Mouse (Mus musculus): ENCODE measurements around the gene Klhdc7a. TPM values are rescaled to one million over a fixed set of nuclear protein-coding genes. Genes with fewer than 3 reads are reported as not detected.

The Klhdc7a gene
- 0.83 and 1.1 TPM in 2 replicates for polyA plus RNA-seq (2015; fragmentation: Nextera tagmentation; extraction: Ambion mirVana)

DNA sequence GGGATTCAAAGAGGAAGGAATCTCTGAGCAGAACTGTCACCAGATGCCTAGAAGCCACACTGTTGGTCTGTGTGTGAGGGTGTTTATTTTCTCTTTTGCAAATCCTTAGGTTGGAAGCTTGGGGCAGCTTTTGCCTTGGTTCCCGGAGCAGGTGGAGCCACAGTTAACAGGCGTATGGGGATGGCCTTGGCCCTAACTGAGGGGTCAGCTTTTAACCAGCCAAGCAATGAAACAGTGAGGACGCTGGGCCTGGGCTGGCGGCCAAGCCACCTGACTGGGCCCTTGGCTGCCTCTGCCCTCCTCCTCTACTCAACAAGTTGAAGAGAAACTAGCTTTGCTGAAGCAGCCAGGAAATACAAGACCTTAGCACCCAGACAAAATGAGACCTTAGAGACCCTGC, at the start of gene Klhdc7a:
Gene Klhdc7a, minus strand, starts transcription at position 105 of the 400 bp plus-strand sequence.
- 15% methylated on average over 4 of the region's 4 CpGs for WGBS
- H3K36me3 ChIP-seq, result no peaks in the 10 kb centered on the region
- no peaks in the 10 kb centered on the region for H3K27me3 ChIP-seq
- peaks cover 15% of the 10 kb centered on the region for H3K4me1 ChIP-seq
- H3K27ac ChIP-seq, result peak within 1 kb of the TSS; percentile 84
- no peak within 1 kb of the TSS for H3K4me3 ChIP-seq
- H3K9ac ChIP-seq, result peak within 1 kb of the TSS; percentile 6; the same call in 1 of the 2 replicates
- H3K9me3 ChIP-seq, result no peaks in the 10 kb centered on the region
- peak; percentile 74; the same call in 1 of the 2 replicates for ATAC-seq (ENCODE audit: borderline replicate concordance, extremely low read depth, low FRiP score, low TSS enrichment)
- peak within 1 kb of the TSS; percentile 35 for H3K4me2 ChIP-seq

DNA sequence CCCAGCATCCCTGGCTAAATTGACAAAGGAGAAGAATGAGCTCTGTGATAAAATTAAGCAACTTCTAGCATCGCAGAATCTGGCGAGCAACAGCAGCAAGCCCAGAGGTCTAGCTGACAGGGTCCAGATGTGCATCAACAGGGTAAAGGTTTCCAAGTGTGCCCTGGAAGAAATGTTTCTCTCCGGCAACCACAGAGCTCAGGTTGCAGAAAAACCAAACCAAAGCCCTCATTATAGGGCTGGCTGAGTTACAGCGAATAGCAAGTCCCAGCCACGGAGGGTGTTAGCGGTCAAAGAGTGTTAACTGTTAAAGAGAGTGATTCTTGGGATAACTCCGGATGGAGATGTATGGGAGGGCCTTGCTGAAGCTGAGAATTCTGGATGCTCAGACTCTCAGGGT, 48.1 kb upstream of the Klhdc7a start:
- H3K9me3 ChIP-seq, result no peaks in the 10 kb centered on the region
- no peak overlapping the region for H3K27ac ChIP-seq
- H3K4me1 ChIP-seq, result no peaks in the 10 kb centered on the region
- H3K27me3 ChIP-seq, result no peaks in the 10 kb centered on the region; the same call in 1 of the 2 replicates
- no peaks in the 10 kb centered on the region for H3K36me3 ChIP-seq
- 47% methylated on average over 7 of the region's 7 CpGs for WGBS
- no peak overlapping the region for H3K4me3 ChIP-seq
- no peak overlapping the region for H3K4me2 ChIP-seq
- H3K9ac ChIP-seq, result no peak overlapping the region
- no peak for ATAC-seq (ENCODE audit: borderline replicate concordance, extremely low read depth, low FRiP score, low TSS enrichment)

DNA sequence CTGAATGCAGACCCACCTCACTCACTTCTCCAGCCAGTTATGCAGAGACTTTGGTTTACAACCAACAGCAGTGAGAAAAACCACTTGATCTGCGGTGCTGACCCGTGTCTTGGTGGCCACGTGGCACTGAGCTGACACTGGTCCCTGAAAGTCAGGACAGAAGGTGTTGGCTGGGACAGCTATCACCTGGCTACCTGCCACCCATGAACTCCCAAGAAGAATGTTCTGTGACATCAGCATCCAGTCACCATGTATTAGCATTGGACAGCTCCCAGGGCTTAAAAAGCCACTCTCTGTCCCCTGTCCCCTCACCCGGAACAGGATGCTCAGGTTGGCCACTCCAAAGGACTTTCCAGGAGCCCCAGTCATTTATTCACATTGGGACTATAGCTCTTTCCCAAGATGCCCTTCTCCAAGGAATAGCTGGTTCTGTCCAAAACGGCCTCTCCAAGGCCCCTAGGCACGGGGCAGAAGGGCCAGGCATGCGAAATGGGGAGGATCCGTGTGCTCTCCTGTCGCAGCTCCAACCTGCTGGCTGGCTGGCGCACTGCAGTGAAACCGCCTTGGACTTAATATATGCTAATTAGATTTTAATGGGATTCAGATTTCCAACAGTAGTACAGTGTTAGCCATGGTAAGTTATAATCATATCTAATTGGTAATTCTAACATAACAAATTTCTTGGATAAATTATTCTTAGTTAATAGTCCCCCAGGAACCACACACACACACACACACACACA, 43.1 kb upstream of the Klhdc7a start:
- ATAC-seq (ENCODE audit: borderline replicate concordance, extremely low read depth, low FRiP score, low TSS enrichment), result no peak
- H3K36me3 ChIP-seq, result no peaks in the 10 kb centered on the region

DNA sequence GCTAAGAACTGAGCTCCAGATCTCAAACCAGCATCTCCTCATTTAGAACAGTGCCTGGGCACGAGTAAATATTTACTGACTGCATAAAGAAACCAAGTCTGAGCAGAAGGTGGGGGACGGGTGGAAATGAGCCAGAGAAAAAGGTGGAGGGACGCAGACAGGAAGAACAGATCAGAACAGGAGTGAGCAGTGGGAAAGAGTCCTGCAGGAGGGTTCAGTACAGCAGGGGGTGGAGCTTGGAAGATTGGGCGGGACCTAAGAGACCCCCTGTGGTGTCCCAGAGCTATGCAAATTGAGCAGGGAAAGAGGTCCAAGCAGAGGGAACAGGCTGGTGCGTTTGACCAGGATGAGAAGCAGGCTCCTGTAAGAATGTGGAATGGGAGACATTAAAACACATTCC, 37.1 kb upstream of the Klhdc7a start:
- Histone ChIP-seq H3K4me1 (peaks cover 10% of the 10 kb centered on the region), H3K9me3 (no peaks in the 10 kb centered on the region), H3K27me3 (peaks cover 49% of the 10 kb centered on the region), H3K36me3 (no peaks in the 10 kb centered on the region), H3K27ac (no peak overlapping the region), H3K4me3 (peak overlapping the region; percentile 21), H3K4me2 (peak overlapping the region; percentile 49), H3K9ac (no peak overlapping the region)
- ATAC-seq (ENCODE audit: borderline replicate concordance, extremely low read depth, low FRiP score, low TSS enrichment), result peak; percentile 52
- under 1% methylated on average over 5 of the region's 5 CpGs for WGBS

More for the DNA sequence above, 43.1 kb upstream of the Klhdc7a start:
- 69% methylated on average over 11 of the region's 11 CpGs for WGBS
- no peaks in the 10 kb centered on the region for H3K4me1 ChIP-seq
- peaks cover 5% of the 10 kb centered on the region; the same call in 1 of the 2 replicates for H3K27me3 ChIP-seq
- no peak overlapping the region for H3K27ac ChIP-seq
- H3K4me2 ChIP-seq, result no peak overlapping the region
- H3K9me3 ChIP-seq, result no peaks in the 10 kb centered on the region
- no peak overlapping the region for H3K9ac ChIP-seq
- no peak overlapping the region for H3K4me3 ChIP-seq

DNA sequence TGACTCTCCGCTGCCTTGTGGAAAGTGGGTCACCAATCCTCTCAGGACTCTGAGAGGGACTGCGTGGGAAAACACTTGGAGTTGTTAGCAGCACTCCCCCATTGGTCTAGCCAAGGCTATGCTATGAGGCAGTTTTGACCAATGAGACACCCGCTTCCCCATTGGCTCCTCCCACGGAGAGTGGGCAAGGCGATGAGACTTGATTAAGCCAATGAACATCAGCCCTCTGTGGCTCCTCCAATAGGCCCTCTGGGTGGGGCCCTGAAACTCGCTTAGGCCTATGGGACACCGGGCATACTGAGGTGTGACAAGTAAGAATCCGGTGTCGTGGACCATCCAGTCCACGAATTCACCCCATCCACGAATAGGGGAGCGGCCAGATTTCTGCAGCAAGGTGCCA, 36.3 kb upstream of the Klhdc7a start:
- no peak overlapping the region for H3K9ac ChIP-seq
- peak overlapping the region; percentile 49 for H3K4me2 ChIP-seq
- H3K27me3 ChIP-seq, result peaks cover 49% of the 10 kb centered on the region
- ATAC-seq (ENCODE audit: borderline replicate concordance, extremely low read depth, low FRiP score, low TSS enrichment), result peak; percentile 33; the same call in 1 of the 2 replicates
- 9% methylated on average over 12 of the region's 12 CpGs for WGBS
- H3K4me1 ChIP-seq, result peaks cover 10% of the 10 kb centered on the region
- no peaks in the 10 kb centered on the region for H3K36me3 ChIP-seq
- peak overlapping the region; percentile 21 for H3K4me3 ChIP-seq
- no peaks in the 10 kb centered on the region for H3K9me3 ChIP-seq
- H3K27ac ChIP-seq, result no peak overlapping the region

DNA sequence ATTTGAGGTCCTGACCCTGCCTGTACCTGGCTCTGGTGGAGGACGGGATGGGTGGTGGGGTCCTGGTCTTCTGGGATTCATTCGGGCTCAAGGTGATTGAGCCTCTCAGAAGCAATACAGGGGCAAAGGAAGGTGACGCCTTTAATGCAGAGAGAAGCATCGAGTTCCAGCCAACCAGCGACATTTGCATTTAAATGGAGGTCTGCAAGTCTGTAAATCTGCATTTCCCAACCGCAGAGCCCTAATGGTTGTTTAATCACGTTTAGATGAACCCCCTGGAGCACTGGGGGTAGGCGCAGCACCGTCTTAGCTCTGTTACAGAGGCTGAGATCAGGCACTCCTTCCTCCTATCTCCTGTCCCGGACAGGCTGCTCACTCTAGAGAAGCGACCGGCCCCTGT, 34.2 kb upstream of the Klhdc7a start:
- Histone ChIP-seq H3K9ac (no peak overlapping the region), H3K27me3 (peaks cover 49% of the 10 kb centered on the region), H3K27ac (no peak overlapping the region), H3K36me3 (no peaks in the 10 kb centered on the region), H3K4me3 (no peak overlapping the region), H3K4me2 (no peak overlapping the region), H3K4me1 (peaks cover 10% of the 10 kb centered on the region), H3K9me3 (no peaks in the 10 kb centered on the region)
- ATAC-seq (ENCODE audit: borderline replicate concordance, extremely low read depth, low FRiP score, low TSS enrichment), result no peak
- WGBS, result 23% methylated on average over 12 of the region's 12 CpGs

DNA sequence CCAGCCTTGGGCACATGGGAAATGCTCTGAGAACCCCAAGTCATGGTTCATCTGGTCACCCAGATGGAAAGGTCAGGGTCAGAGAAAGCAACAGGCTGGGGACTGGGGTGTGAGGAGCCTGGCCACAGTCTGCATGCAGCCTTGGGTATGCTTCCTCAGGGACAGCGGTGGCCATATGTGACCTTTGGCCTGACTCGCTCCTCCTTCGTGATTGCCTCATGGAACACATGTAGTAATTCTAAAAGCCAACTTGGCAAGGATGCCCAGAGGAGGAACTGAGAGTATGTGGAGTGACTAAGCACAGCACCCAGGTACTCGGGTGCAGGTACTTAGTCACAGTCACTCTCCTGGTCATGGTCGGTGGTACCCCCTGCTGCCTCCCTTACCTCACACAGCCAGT, 33.1 kb upstream of the Klhdc7a start:
- H3K9ac ChIP-seq, result no peak overlapping the region
- WGBS, result 81% methylated on average over 5 of the region's 5 CpGs
- no peak overlapping the region for H3K4me2 ChIP-seq
- peaks cover 44% of the 10 kb centered on the region for H3K27me3 ChIP-seq
- H3K9me3 ChIP-seq, result no peaks in the 10 kb centered on the region
- no peak for ATAC-seq (ENCODE audit: borderline replicate concordance, extremely low read depth, low FRiP score, low TSS enrichment)
- H3K4me3 ChIP-seq, result no peak overlapping the region
- no peaks in the 10 kb centered on the region for H3K36me3 ChIP-seq
- peaks cover 10% of the 10 kb centered on the region for H3K4me1 ChIP-seq
- no peak overlapping the region for H3K27ac ChIP-seq

DNA sequence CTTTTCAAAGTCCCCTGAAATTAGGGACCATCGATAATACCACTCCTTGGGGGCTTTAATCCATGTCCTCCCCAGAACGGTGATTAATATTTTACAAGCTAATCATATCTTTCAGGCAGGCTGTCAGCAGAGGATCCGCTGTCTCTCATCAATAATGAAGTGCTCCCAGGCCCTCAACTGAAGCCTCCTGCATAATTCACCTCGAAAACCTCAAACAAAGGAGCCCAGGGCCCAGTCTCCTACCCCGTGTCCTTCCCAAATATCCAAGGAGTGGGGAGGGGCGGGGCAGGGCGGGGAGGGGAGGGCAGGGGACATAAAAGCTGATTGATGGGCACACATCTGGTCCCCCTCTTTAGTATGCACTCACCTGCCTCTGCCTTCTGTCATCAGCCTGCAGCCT, 31.2 kb upstream of the Klhdc7a start:
- WGBS, result 58% methylated on average over 7 of the region's 7 CpGs
- H3K4me3 ChIP-seq, result no peak overlapping the region

DNA sequence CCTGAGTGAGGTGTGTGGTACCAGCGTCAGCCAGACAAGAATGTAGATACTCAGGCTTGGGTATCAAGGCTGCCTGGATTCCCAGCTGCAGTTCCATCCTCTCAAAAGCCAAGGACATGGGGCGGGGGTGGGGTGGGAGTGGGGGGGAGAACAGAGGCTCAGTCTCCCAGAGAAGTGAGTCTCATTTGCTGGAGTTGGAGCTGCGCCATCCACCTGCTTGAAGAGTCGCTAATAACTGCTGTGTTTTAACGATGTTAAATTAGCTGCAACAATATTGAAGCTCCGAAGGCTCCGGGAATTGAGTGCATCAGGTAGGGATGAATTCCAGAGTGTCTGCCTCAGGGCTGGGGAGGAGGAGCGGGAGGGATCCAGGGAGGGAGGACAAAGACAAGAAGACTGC, 27.8 kb upstream of the Klhdc7a start:
- no peaks in the 10 kb centered on the region for H3K27me3 ChIP-seq
- H3K36me3 ChIP-seq, result no peaks in the 10 kb centered on the region
- no peak for ATAC-seq (ENCODE audit: borderline replicate concordance, extremely low read depth, low FRiP score, low TSS enrichment)
- H3K9ac ChIP-seq, result no peak overlapping the region
- H3K4me3 ChIP-seq, result no peak overlapping the region
- no peaks in the 10 kb centered on the region for H3K4me1 ChIP-seq
- no peak overlapping the region for H3K27ac ChIP-seq
- no peak overlapping the region for H3K4me2 ChIP-seq
- WGBS, result 43% methylated on average over 8 of the region's 8 CpGs
- no peaks in the 10 kb centered on the region for H3K9me3 ChIP-seq

More for the DNA sequence above, 31.2 kb upstream of the Klhdc7a start:
- no peaks in the 10 kb centered on the region for H3K4me1 ChIP-seq
- H3K9me3 ChIP-seq, result no peaks in the 10 kb centered on the region
- H3K27ac ChIP-seq, result no peak overlapping the region
- no peak for ATAC-seq (ENCODE audit: borderline replicate concordance, extremely low read depth, low FRiP score, low TSS enrichment)
- H3K36me3 ChIP-seq, result no peaks in the 10 kb centered on the region
- no peak overlapping the region for H3K4me2 ChIP-seq
- H3K9ac ChIP-seq, result no peak overlapping the region
- peaks cover 27% of the 10 kb centered on the region for H3K27me3 ChIP-seq

DNA sequence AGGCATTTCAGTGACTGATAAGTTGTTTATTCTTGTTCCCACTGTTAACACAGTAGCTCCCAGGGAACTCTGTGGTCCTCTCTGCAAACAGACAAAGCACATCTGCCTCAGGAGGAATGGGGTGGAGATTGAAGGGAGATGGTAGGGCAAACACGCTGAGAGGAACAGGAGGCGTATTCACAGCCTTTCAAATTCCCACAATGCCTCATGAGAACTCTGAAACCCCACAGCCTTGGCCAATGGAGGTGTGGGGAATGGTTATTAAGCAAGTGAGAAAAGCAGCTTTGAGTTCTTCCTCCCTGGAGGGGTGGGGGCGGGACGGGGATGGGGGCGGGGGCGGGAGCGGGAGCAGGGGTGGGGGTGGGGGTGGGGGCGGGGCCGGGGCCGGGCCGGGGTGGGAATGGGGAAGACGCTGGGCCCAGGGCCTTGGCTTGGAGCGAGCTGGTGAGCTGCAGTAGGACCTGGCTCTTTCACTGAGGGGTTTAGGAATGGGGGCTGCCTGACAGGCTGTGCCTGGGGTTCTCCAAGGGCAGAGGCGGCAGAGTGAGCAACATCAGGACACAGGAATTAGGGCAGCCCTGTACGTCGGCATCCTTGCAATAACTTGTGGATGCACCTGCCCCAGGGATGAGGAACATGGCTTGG, 25.4 kb upstream of the Klhdc7a start:
- H3K4me2 ChIP-seq, result no peak overlapping the region; the same call in 1 of the 2 replicates
- no peak overlapping the region for H3K9ac ChIP-seq
- H3K4me3 ChIP-seq, result no peak overlapping the region
- WGBS, result 17% methylated on average over 9 of the region's 16 CpGs
- no peaks in the 10 kb centered on the region for H3K4me1 ChIP-seq
- no peaks in the 10 kb centered on the region for H3K27me3 ChIP-seq
- no peaks in the 10 kb centered on the region for H3K9me3 ChIP-seq
- ATAC-seq (ENCODE audit: borderline replicate concordance, extremely low read depth, low FRiP score, low TSS enrichment), result no peak
- no peaks in the 10 kb centered on the region for H3K36me3 ChIP-seq
- no peak overlapping the region for H3K27ac ChIP-seq

DNA sequence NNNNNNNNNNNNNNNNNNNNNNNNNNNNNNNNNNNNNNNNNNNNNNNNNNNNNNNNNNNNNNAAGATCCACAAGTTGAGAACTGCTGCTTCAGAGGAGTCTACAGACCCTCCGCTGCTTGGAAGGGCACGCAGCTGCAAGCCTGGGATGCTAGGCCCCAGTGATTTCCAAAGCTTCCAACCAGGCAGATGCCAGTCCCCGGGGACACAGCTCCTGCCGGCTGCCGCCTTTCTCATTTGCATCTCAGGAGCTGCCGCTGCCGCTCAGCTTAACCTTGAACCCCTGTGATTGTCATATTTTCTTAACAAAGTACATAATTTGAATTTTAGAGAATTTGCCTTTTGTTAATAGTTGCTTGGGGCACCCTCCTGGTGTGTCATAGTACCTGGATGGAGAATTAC, 19.1 kb upstream of the Klhdc7a start:
- 53% methylated on average over 7 of the region's 7 CpGs for WGBS
- Histone ChIP-seq H3K27ac (no peak overlapping the region), H3K4me3 (no peak overlapping the region), H3K27me3 (no peaks in the 10 kb centered on the region; the same call in 1 of the 2 replicates), H3K36me3 (no peaks in the 10 kb centered on the region), H3K9me3 (no peaks in the 10 kb centered on the region), H3K9ac (no peak overlapping the region), H3K4me1 (no peaks in the 10 kb centered on the region), H3K4me2 (no peak overlapping the region)
- ATAC-seq (ENCODE audit: borderline replicate concordance, extremely low read depth, low FRiP score, low TSS enrichment), result no peak

DNA sequence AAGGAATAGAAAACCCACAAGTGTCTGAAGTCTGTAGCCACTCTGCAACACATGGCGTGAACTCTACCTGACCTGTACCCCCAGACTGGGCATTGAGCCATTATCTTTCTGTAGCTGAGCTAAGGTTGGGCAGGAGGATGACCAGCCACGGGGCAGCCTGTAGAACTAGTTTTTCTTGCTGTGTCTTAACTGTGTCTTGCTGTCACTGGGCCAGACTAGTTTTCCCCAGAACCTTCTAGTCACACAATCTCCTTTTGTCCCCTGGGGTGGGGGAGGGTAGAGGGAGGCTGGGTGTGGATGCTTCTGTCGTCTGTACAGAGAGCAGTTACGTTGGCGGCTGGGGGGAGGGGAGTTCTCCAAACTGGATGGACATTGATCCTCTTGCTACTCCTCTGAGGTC, 10.9 kb upstream of the Klhdc7a start:
- 20% methylated on average over 5 of the region's 5 CpGs for WGBS
- no peaks in the 10 kb centered on the region for H3K9me3 ChIP-seq
- peak overlapping the region; percentile 63 for H3K27ac ChIP-seq
- no peak overlapping the region for H3K4me2 ChIP-seq
- no peaks in the 10 kb centered on the region for H3K27me3 ChIP-seq
- no peak overlapping the region for H3K4me3 ChIP-seq
- H3K9ac ChIP-seq, result no peak overlapping the region
- no peaks in the 10 kb centered on the region for H3K36me3 ChIP-seq
- ATAC-seq (ENCODE audit: borderline replicate concordance, extremely low read depth, low FRiP score, low TSS enrichment), result peak; percentile 76
- H3K4me1 ChIP-seq, result peaks cover 37% of the 10 kb centered on the region
